Mouse (Mus musculus): ENCODE data around the gene Vmn1r231. TPM values are rescaled to one million over a fixed set of nuclear protein-coding genes. Genes with fewer than 3 reads are reported as not detected.

Vmn1r231 gene
- not detected for total RNA-seq (2021)

DNA sequence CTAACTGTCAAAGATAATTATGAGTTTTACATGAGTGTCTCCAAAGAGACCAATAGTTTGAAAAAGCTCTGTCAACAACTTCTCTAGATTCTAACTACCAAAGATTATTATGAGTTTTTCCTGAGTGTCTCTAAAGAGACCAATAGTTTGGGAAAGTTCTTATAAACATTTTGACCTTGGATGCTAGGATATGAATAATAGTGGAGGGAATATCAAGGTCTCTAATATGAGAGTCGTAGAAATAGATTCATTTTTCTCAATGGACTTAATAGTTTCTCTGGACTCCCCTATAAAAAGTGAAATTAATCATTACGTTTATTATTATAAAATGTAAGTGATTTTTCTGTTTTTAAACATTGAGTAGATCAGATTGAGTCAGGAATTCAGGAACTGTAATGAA is at the start of gene Vmn1r231:
TSS of gene Vmn1r231 (minus strand) at position 101 of the 400 bp plus-strand sequence.
- no peak for DNase-seq (ENCODE audit: low spot score)
- intact Hi-C loops (cut with DNase I), result no loop called here

DNA sequence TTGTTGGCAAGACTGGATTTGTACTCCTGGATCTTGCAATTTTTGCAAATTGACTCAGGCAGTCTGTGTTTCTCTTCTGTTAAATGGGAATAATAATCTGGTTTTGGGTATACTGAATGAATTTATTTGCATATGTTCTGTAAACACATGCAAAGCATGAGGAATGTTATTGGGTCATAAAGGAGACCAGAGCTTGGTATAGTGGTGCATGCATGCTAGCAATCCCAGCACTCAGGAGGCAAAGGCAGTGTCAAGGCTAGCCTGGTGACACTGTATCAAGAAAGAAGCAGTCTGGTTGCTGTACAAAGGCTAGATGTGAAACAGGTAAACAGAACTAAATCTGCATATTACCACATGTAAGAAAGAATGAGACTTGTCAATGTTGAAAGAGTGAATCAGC is 41.7 kb upstream of the Vmn1r231 start:
- intact Hi-C loops (cut with DNase I), result loop anchor here (10.0 kb wide), 3 partner anchors 588 to 1478 kb away; partner anchors contain the start of genes Zfp52 and Zfp946
- no peak for DNase-seq (ENCODE audit: low spot score)

DNA sequence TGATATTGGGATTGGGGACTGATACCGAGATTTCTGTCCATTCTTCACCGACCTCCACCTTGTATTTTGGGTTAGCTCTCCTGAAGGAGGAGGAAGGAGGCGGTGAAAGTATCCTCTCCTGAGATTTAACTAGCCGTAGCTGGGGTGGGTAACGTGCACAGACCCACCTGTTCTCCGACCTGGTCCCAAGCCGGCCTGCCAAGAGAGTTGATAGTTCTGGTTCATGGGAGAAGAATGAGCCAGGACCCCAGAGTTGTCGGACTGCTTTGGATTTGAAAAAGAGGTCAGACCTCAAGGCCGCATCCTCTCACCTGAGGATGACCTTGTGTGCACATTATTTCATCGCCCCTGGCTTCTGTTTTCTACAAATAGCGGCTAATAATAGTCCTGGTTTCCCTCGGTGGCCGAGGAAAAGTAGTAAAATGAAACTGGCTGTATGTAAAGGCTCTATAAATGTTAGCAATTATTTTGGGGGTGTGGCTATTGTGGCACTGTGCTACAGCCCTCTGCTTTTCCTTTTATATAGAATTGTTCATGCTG is 41.2 kb upstream of the Vmn1r231 start:
- DNase-seq (ENCODE audit: low spot score), result no peak
- intact Hi-C loops (cut with DNase I), result loop anchor here (10.0 kb wide), 3 partner anchors 589 to 1479 kb away; partner anchors contain the start of genes Zfp52 and Zfp946

DNA sequence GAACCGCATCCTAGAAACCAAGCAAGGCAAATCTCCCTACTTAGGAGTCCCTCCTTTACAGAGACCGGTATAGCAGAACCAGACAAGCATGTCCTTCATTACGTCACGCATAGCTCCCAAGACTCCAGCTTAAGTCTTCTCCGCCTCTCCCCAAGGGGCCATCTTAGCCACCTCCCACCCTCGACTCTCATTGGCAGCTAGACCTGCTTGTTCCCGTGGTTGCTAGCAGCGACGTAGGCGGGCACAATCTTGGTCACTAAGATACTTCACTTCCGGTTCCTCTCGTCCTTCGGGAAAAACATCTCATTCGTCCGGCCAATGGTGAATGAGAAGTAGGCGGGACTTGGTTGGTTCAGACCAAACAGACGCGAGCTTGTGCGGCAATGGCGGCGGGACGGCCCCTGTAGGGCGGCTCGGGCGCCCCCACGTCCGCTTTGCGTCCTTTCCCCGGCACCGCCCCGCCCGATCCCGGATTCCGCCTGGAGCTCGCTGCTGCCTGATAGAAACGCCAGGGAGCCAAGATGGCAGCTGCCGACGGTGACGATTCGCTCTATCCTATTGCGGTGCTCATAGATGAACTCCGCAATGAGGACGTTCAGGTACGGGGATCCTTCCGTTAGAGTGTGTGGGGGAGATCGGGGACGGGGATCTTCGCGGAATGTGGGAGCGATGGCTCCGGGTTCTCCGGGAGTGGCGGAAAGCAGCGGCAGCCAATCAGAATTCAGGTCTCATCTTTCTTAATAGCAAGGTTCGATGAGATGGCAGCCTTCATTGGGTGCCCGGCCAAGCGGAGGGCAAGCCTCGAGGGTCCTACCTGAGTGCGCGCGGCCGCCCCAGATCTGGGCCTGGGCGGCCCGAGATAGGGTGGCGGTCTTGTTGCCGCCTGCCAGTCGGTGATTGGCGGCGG is 40.3 kb upstream of the Vmn1r231 start, which contains the start of gene Ppp2r1a:
TSS of gene Ppp2r1a (plus strand) at position 327 of the 907 bp plus-strand sequence.
- intact Hi-C loops (cut with DNase I), result loop anchor here (10.0 kb wide), 3 partner anchors 590 to 1480 kb away; partner anchors contain the start of genes Zfp52 and Zfp946
- DNase-seq (ENCODE audit: low spot score), result peak; percentile 98

DNA sequence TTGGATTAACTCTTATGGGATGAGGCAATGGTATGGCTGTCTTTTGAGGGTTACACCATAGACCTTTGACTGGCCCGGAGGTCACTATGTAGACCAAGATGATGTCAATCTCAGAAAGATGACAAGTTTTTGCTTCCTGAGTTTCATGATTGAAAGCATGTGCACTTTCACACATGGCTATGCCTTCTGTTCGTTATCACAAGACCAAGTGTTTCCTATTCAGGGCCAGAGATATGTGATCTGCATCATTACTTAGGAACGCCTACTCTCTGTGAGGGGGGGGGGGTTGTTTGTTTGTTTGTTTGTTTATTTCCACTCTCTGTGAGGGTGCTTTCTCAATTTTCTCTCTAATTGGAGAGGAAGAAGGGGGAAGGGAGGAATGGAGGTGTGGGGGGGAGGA is 39.3 kb upstream of the Vmn1r231 start:
- no peak for DNase-seq (ENCODE audit: low spot score)
- intact Hi-C loops (cut with DNase I), result loop anchor here (10.0 kb wide), 3 partner anchors 591 to 1481 kb away; partner anchors contain the start of genes Zfp52 and Zfp946

DNA sequence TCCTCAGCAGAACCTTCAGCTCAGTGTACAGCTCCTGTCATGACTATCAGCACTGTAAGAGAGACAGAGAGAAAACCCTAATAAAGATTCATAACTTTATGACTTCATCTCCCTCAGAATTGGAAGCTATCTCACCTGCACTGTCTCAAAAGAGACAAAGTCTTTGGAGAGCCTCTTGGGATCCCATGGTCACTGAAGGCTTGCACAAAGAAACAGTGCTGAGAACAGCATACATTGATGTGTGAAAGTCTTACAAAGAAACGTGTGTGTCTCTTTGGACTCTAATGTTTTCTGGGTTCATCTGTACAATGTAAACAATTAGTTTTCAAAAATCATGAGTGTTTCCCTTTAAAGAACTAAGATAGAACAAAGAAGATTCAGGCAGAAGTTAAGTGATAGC is 14.7 kb upstream of the Vmn1r231 start, which contains the start of gene Vmn1r232:
TSS of gene Vmn1r232 (minus strand) at position 101 of the 400 bp plus-strand sequence.
- intact Hi-C loops (cut with DNase I), result no loop called here

DNA sequence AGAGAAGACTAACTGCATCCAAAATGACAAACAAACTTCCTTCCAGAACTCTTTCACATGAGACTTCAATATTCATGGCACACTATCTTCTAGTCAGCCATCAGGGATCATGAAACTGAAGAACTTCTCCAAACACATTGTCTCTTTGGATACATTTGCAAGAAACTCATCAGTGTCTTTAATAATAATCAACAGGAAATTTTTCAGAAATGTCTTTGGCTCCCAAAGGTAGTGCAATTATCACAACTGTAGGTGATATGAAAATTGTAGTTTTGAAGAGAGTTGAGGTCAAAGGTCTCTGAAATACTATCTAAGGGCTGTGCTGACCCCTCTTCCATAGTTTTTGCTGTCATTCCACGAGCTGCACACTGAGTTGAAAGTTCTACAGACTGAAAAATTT is 64.7 kb downstream of the Vmn1r231 start, which contains the start of gene Vmn1r230:
TSS of gene Vmn1r230 (plus strand) at position 301 of the 400 bp plus-strand sequence.
- DNase-seq (ENCODE audit: low spot score), result no peak
- intact Hi-C loops (cut with DNase I), result no loop called here

More for the DNA sequence above, 14.7 kb upstream of the Vmn1r231 start, which contains the start of gene Vmn1r232:
- DNase-seq (ENCODE audit: low spot score), result no peak

Other genes with a start within 250 kb of the Vmn1r231 start
- not detected for gene Vmn1r226, start 222.2 kb downstream of the Vmn1r231 start, total RNA-seq (2021)
- gene Vmn1r227, start 175.2 kb downstream of the Vmn1r231 start, total RNA-seq (2021), result not detected
- not detected for gene Vmn1r228, start 118.9 kb downstream of the Vmn1r231 start, total RNA-seq (2021)
- not detected for gene Vmn1r229, start 93.5 kb downstream of the Vmn1r231 start, total RNA-seq (2021)
- gene Vmn1r230, start 64.6 kb downstream of the Vmn1r231 start, total RNA-seq (2021), result not detected
- gene Vmn1r232, start 14.6 kb upstream of the Vmn1r231 start, total RNA-seq (2021), result not detected
- gene Ppp2r1a, start 40.2 kb upstream of the Vmn1r231 start, total RNA-seq (2021), result 100 to 1,000 TPM; 186 to 216 TPM
- gene Vmn1r233, start 91.4 kb upstream of the Vmn1r231 start, total RNA-seq (2021), result not detected
- 10 to 100 TPM; 11.0 to 11.5 TPM for gene Zfp160, start 103.8 kb upstream of the Vmn1r231 start, total RNA-seq (2021)

Data from heart, postnatal 25 days (tissue).